Mouse (Mus musculus): Measurements from ENCODE around the gene Ccnf. TPM values are rescaled to one million over a fixed set of nuclear protein-coding genes. Genes with fewer than 3 reads are reported as not detected.

Gene Ccnf
- total RNA-seq, 2 experiments from 2014 or later, result 16.1 to 42.2 TPM

DNA sequence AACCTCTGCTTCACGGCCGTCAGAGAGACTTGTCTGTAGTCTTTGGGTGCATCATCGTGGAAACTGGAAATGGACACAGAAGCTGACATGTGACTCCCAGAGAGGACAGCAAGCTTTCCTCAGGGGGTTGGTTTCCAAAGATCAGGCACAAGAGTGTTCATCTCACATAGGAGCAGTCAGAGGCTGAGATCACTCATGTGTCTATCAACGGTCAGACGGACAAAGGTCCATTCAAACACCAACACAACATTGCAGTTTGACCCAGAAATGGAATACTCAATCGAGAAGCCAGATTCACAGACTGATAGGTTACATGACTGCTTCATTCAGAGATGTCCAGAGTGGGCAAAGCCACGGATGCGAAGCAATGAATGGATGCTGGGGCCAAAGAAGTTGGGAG lies 24.6 kb downstream of the Ccnf start:
- no peak for ATAC-seq (replicated peaks; ENCODE audit: low FRiP score, poor library complexity, severe bottlenecking)

DNA sequence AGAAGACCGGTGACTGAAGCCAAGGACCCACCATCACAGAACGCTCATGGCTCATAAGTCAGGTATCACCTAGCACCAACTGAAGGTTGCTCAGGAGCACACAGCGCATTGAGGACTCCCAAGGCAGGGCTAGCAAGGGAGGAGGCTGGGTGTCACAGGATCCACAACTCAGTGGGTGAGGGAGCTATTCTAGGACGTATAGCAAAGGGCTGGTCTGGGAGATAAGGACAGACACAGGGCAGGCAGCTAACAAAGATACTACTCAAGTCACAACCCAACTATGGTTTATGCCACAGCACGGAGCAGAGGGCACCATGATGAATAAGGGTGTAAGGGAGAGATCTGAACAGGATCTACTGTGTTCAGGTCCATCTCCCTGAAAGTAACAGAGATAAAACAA lies 25.4 kb downstream of the Ccnf start:
- ATAC-seq (replicated peaks; ENCODE audit: low FRiP score, poor library complexity, severe bottlenecking), result peak; percentile 69

DNA sequence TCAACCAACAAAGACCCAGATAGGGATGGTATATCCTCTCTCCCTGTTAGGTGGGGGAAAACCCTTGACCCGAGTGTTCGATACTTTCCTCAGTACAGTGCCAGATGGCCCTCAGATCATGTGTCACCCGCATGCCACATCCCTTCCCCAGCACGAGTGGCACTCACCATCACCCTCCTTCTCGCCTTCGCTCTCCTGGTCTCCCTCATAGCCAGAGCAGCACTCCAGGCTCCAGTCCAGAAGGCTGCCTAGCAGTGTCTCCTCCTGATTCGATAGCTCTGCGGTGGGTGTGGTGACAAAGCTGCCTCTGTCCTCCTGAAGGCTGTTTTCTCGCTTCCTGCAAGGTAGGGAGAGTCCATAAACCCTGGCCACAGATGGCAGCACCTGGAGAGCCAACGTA lies 26.5 kb downstream of the Ccnf start:
- ATAC-seq (replicated peaks; ENCODE audit: low FRiP score, poor library complexity, severe bottlenecking), result no peak

DNA sequence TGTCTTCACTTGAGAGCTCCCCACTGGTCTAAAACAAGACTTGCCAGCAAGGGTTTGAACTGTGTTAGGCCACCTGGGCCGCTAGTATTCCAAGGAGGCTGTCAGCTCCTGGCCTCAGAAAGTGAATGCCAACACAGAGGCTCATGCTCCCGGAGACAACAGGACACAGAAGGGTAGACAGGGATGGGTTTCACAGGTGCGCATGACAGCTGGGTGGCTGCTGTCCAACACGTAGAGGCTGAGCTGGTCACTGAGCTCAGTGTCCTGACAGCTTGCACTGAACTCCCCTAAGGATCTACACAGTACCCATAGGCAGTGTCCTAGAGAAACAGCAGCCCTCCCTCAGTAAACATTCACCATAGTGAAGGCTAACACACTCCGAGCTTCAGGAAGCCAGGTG lies 27.8 kb downstream of the Ccnf start:
- no peak for ATAC-seq (replicated peaks; ENCODE audit: low FRiP score, poor library complexity, severe bottlenecking)

GRCm38 (mm10) chr17:24222653-24223052 lies 28.6 kb downstream of the Ccnf start:
- no peak for ATAC-seq (replicated peaks; ENCODE audit: low FRiP score, poor library complexity, severe bottlenecking)

- peak; percentile 90 for ATAC-seq (replicated peaks; ENCODE audit: low FRiP score, poor library complexity, severe bottlenecking)
Measured at GRCm38 (mm10) chr17:24220435-24221411, 30.6 kb downstream of the Ccnf start, which contains the start of gene Tedc2. Gene Tedc2, minus strand, starts transcription at chr17:24220851.

DNA sequence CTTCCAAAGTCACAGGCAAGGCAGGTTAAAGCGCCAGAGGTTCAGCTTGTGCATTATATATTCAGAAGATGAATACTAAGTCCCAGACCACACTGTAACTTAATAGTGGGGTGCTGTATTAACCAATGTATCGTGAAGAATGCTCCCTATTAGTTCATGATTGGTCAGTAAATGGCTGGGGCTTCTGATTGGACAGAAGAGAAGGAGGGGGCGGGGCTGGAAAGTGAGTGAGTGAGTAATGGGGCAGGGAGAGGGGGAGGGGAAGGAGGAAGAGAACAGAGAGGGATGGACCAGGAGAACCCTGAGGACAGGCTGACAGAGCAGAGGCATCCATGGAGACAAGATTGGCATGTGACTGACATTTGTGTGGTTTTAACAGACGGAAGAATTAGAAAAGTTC lies 34.4 kb downstream of the Ccnf start:
- ATAC-seq (replicated peaks; ENCODE audit: low FRiP score, poor library complexity, severe bottlenecking), result no peak

DNA sequence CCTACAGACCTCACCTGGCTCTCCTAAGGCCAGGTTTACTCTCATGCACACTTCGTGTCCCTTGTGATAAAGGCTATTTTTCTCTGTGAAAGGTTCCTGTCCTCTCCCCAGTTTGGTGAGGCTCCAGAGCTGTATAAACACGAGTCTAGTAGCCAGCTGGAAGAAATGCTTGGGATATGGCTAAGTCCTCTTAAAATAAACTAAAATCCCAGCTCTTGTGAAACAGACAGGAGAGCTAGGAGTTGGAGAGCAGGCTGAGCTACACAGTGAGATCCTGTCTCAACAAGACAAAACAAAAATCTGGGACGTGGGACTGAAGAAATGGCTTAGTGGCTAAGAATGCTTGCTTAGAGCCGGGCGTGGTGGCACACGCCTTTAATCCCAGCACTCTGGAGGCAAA lies 38.1 kb downstream of the Ccnf start:
- ATAC-seq (replicated peaks; ENCODE audit: low FRiP score, poor library complexity, severe bottlenecking), result no peak

- no peak for ATAC-seq (replicated peaks; ENCODE audit: low FRiP score, poor library complexity, severe bottlenecking)
Measured at GRCm38 (mm10) chr17:24212441-24213018, 38.8 kb downstream of the Ccnf start.

GRCm38 (mm10) chr17:24211631-24212440 lies 39.4 kb downstream of the Ccnf start:
- no peak for ATAC-seq (replicated peaks; ENCODE audit: low FRiP score, poor library complexity, severe bottlenecking)

DNA sequence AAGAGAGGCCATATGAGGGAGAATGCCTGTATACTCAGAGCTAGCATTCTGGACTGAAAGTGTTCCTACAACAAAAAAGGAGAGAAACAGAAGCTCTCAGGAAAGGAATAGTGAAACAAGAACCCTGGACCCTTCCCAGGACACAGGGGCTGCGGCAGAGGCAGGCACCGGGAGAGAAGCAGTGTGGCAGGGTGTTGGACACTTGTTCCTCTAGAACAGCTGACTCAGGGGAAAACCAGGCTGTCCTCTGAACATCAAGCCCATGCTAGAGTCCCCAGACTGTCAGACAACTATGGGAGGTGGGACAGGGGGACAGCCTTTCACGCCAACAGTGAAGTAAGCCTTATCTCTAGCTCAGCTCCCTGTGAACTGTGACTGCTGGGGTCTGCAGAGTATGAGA lies 40.7 kb downstream of the Ccnf start:
- no peak for ATAC-seq (replicated peaks; ENCODE audit: low FRiP score, poor library complexity, severe bottlenecking)

DNA sequence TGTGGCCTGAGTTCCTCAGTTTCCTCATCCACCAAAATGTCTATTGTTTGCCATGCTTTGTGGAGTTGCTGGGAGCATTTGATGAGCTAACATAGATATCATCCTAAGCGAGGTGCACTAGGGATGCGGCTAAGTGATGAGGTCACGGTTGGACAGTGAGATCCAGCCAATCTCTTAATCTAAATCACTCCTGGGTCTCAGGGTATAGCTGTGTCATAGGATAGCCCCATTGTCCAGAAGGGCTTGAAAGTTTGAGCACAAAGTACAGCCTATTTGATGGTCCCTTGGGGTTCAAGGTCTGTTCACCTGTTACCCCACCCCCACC lies 41.4 kb downstream of the Ccnf start:
- no peak for ATAC-seq (replicated peaks; ENCODE audit: low FRiP score, poor library complexity, severe bottlenecking)

DNA sequence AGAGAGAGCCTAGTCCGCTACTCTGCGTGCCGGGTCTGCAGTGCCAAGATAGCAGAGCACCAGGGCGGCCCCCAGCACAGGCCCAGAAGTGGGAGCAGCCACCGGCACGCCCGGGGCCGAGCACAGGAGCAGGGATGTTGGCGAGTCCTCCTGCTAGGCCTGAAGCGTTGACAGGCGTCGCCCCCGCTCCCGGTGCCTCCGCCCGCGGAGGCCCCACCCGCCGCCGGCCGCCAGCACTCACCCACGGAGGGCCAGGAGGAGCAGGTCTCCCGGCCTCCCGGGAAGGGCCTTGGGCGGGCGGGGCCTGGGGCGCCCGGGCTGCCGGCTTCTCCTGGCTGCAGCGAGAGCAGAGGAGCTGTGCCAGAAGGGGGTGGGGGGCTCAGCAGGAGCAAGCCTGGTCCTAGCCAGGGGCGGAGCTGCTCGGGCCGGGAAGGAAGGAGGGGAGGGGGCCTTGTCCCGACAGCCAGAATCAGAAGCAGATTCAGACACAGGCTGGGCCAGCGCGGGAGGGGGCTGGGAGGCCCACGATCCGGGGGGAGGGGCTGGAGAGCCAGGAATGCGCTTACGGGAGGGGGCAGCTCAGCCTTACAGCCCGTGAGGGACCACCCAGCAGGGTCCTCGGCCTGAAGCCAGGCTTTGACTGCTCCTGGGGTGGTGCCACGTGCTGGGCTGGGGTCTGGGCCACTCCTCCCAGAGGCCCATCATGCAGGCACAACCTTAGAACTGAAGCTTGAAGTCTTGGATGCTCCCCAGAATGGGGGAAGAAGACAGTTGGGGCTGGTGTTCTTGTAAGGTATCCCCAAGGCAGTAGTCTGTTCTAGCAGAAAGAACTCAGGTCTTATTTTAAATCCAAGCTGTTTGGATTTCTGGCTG lies 42.0 kb downstream of the Ccnf start, which contains the start of gene Ntn3:
Ntn3 (minus strand) TSS at position 489 of the 873 bp plus-strand sequence.
- ATAC-seq (replicated peaks; ENCODE audit: low FRiP score, poor library complexity, severe bottlenecking), result peak; percentile 67

GRCm38 (mm10) chr17:24208641-24209042 lies 42.6 kb downstream of the Ccnf start:
- ATAC-seq (replicated peaks; ENCODE audit: low FRiP score, poor library complexity, severe bottlenecking), result peak; percentile 2; the same call in 1 of the 2 replicates

- no peak for ATAC-seq (replicated peaks; ENCODE audit: low FRiP score, poor library complexity, severe bottlenecking)
Measured at GRCm38 (mm10) chr17:24207768-24208640, 43.3 kb downstream of the Ccnf start.

GRCm38 (mm10) chr17:24206451-24207351 lies 44.6 kb downstream of the Ccnf start:
- ATAC-seq (replicated peaks; ENCODE audit: low FRiP score, poor library complexity, severe bottlenecking), result peak; percentile 51

DNA sequence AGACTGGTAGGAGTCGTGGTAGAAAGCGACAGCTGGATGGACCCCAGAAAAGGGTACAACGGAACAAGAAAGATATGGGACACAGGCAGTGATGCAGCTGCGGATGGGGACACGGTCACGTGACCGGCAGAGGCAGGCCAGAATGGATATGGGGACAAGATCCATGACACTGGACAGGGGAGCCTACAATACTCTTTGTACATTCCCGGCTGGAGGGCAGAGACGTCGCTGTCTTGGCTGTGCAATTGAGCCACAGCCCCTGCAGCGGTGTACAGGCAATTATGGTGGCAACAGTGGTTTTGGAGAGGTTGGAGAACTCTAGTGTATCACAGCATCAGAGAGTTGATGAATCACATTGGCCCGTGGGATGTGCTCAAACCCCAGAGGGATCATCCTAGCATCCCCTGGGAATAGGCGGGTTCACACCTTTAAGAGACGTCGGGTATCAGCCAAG lies 45.3 kb downstream of the Ccnf start:
- 0 out of 2 replicates have a peak, but pooled peaks have one; percentile 14 for ATAC-seq (replicated peaks; ENCODE audit: low FRiP score, poor library complexity, severe bottlenecking)

Measured in erythroblast, adult 5-6 weeks (primary cell).